Mouse (Mus musculus) frontal cortex, postnatal 25 days (tissue): Measurements from ENCODE around the gene Rnaseh2a.

Experiments
- DNase-seq, 2 experiments: peaks; one replicate each; pipeline ENCODE4 v3.0.0; 2022; ENCODE audit warnings: low spot score in 2 of 2

Rnaseh2a gene

DNA sequence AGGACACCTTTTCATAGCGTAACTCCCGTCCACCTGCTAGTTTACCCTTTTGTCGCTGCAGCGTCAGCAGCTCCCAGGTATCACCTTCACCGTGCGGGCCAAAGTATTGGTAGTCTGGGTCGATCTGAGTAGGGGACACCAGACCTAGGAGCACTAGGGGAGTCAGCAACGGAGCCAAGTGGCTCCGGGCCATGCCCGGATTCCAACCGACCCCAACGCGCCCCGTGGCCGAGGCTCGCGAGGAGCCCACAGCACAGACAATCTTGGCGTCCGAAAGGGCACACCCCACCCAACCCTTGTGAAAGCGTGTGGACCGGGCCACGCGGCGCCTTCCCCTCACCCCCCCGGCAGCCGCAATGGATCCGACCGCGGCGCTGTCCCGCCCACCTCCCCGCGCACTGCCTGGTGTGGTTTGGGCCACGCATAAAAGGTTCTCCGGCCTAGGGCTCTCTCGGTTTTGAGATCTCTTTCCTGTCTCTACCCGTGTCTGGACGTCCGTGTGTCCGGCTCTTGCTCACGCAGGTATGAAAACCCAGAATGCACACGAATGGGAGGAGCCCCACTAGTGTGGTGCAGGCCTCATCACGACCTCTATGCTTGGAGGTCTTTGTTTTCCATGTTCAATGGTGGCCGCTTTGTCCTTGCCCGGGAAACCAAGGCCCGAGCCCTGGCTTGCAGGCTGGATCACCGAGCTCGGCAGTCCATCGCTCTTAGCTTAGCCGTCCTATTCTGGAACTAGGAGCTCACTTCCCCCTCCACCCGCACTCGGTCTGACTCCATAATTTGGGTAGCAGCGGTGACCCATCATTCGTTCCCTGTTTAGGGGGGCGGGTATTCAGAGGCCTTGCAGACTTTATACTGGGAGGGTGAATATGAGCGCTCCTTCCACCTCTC lies at the start of gene Rnaseh2a, which contains the start of the genes Gm49661 and Prdx2:
Gene Rnaseh2a, minus strand, starts transcription at position 527 of the 894 bp plus-strand sequence.
Gene Gm49661, minus strand, starts transcription at position 193 of the 894 bp plus-strand sequence.
Gene Prdx2, plus strand, starts transcription at position 347 of the 894 bp plus-strand sequence.
- peak in 1 of 2 experiments; percentile 55 for DNase-seq

DNA sequence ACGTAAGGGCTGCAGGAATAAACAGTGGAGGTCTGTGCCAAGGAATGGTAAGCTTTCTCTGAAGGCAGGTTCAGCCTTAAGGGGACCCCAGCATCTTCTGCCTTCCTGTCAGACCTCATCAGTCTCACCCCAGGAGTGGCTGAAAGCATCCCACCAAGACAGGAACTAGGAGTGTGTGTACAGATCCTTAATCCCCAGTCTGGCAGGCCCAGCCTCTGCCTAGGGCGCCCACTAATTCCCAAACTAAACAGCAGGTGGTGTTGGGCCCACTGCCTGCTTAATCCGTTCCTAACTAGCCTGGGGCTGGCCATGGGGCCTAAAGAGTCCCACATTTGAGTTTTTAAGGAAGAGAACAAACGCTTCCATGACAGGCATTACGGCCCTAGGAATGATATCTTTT lies 47.6 kb upstream of the Rnaseh2a start:
- DNase-seq: no peak

DNA sequence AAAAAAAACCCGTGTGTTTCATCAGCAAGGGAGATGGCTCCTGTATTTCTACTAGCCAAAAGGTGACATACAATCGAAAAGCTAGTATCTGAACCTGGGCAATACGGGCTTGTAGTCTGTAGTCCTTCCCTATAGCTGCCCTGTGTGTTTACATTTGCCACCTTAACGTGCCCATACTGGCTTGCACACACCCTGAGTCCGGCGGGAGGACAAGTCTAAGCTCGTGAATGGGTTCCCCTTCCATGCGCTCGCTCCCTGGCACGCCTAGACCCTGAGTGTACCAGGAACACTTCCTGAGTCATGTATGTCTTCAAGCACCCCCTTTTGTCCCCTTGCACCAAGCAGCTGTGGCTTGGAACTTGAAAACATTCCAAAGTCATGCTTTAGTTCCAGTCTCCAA lies 47.2 kb upstream of the Rnaseh2a start:
- no peak for DNase-seq

DNA sequence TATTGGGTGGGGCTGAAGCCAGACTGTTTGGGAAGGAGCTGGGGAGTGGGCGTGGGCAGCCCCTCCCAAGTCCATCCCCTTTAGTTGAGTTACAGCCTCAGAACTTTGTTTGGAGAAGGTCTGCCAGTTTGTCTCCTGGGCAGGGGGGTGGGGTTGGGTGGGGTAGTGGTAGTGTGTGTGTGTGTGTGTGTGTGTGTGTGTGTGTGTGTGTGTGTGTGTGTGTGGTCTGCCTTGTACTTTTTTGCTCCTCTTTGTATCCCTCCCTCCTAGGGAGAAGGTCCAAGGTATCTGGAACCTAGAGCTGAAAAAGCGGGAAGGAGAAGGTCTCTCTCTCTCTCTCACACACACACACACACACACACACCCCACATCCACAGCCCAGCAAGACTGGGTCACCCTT lies 44.9 kb upstream of the Rnaseh2a start, which contains the start of gene Best2:
Gene Best2, minus strand, starts transcription at position 101 of the 400 bp plus-strand sequence.
- no peak for DNase-seq

DNA sequence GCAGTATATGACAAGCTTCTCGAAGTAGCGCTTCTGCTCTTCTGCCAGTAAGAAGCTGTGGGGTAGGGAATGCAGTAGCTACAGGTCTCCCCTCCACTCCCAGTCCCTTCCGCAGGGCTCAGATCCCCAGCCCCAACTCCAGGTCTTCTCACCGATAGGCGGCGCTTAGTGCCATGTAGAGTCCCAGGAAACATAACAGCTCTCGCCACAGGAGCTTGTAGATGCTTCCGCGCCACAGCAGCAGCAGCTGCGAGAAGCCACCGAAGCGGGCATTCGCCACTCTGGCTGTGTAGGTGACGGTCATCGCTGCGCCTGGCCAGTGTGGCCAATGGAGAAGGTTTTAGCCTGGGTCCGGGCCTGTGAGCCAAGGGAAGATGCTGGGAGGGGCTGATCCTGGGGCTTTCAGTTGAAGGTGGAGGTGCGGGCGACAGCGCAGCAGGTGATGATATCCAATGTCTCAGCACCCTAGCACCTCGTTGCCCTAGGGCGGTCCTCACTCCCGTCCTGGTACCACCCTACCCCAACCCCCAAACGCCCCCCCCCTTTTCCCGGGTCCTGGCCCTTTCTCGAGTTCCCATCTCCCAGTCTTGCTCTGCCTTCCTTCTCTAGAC lies 43.8 kb upstream of the Rnaseh2a start:
- peak in 1 of 2 experiments; percentile 57 for DNase-seq

DNA sequence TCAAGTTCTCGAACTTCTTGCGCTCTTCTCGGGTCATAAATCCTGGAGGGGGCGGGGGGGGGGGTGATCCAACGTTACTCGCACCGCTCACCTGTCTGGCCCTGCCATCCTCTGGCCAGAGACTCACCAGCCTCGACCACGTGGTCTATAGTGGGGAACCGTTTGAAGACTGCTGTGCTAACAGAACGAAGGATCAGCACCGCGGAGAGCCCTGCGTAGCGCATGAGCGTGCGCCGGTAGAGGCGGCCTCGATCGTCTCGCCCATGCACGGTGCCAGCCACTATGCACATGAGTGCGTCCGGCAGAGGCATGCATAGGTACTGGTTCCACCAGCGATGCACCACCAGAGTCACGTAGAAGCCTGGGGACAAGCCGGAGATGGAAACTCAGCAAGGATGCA lies 41.7 kb upstream of the Rnaseh2a start:
- no peak for DNase-seq

DNA sequence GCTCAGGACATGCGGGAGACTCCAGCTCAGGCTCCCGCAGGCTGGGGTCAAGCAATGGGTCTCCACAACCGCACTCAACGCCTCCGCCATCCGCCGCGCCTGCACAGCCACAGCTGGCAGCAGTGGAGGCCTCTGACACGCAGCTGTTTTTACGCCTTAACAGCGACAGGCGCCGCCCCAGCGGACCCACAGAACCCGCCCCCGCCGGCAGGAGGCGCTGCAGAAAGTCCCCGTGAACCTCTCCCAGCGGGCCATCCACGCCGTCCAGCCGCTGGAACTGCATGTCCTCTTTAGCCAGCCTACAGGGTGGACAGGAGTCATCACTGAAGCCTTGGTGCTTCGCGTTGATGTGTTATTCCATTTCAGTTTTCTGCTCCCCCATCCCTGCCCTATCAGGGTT lies 38.1 kb upstream of the Rnaseh2a start:
- DNase-seq: no peak

DNA sequence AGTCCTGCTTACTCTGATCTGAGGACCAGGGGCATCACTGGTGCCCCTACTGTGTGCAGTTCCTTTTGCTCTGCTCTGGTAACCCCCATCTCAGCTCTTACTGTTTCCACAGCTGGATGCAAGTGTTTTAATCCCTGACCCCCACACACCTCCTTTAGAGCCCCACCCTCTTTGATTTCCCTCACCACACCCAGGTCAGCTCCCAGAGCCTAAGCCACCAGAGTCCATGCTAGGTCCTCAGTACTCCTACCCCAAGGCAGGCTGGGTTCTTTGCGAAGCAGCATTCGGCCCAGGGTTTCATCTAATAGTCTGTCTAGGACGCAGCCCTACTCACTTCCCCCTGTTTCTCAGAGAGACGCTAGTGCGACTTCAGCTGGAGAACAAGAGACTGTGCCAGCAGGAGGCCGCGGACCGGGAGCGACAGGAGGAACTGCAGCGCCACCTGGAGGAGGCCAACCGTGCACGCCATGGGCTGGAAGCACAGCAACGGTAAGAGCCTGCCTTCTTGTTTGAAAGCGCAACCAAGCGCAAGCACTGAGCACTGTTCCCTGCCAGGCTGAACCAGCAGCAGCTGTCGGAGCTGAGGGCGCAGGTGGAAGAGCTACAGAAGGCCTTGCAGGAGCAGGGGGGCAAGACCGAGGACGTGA lies 28.2 kb upstream of the Rnaseh2a start:
- peak; percentile 85 to 89 for DNase-seq

DNA sequence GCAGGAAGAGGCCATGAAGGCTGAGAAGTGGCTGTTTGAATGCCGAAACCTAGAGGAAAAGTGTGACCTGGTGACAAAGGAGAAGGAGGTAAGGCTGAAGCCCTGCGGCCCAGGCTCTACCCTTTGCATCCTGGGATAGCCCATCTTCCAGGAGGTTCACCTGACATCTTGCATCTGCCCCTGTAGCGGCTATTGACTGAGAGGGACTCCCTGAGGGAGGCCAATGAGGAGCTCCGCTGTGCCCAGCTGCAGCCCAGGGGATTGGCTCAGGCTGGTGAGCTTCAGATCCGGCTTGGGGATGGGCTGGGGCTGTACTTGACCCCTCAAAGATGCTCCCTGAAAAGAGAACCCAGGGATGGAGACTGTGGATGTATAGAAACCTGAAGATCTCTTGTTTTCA lies 27.4 kb upstream of the Rnaseh2a start:
- DNase-seq: no peak

DNA sequence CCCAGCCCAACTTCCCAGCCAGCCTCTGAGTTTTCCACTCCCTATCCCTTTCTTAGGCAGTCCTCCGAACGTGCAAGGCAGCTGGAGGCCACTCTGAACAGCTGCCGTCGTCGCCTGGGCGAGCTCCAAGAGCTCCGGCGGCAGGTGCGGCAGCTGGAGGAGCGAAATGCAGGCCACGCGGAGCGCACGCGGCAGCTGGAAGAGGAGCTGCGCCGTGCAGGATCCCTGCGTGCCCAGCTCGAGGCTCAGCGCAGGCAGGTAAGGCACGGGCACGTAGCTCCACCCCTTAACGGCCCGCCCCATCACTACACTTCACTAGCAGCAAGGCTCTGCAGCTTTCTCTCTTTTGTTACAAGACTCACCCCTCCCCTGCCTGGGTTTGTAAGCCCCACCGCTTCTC lies 26.1 kb upstream of the Rnaseh2a start:
- DNase-seq: no peak

DNA sequence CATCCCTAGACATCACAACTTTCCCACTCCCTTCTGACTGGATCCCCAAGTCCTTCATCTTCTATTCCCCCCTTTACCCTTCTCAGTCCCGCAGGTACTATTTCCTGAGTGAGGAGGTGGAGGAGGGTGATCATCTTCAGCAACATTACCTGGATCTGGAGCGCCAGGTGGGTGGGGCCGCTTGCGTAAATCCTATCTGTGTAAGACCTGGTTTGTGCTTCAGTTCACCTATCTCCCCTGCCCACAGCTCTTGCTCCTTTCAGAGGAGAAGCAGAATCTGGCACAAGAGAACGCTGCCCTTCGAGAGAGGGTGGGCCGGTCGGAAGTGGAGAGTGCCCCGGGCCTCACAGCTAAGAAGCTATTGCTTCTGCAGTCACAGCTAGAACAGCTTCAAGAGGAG lies 24.8 kb upstream of the Rnaseh2a start:
- DNase-seq: no peak

DNA sequence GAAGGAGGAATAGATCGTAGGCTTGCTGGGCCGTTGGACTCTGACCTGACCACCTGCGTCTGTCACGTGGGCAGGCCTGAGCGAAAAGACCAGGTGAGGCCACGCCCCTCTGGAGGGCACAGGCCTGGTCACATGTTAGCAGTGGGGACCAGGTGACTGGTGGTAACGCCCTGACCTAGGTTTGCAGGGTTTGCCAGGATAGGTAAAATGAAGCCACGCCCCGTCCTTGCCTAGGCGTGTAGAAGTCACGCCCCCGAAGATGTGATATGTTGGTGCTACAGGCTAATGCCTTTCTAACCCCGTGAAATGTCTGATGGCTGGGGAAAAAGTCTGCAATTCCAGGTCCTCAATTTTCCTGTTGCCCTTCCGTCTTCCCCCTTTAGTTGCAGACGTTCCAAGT lies 21.3 kb upstream of the Rnaseh2a start:
- no peak for DNase-seq

DNA sequence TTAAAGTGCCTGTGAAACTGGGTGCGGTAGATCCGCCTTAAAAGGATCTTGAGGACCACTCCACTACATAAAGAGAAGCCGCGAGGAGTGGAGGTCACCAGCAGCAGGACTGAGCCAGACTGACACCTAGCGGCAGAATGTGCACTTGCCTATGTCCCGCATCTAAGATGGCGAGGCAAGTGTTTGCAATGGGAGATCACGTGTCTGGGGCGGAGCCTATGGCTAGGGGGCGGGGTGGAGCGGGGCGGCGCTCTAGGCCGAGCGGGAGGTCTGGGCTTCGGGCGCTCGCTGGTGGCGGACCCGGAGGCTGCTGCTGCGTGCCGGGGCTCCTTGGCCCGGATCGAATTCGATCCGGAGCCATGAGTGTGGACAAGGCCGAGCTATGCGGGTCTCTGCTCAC lies 20.8 kb upstream of the Rnaseh2a start, which contains the start of gene Hook2:
Gene Hook2, plus strand, starts transcription at position 255 of the 400 bp plus-strand sequence.
- peak; percentile 94 to 96 for DNase-seq

DNA sequence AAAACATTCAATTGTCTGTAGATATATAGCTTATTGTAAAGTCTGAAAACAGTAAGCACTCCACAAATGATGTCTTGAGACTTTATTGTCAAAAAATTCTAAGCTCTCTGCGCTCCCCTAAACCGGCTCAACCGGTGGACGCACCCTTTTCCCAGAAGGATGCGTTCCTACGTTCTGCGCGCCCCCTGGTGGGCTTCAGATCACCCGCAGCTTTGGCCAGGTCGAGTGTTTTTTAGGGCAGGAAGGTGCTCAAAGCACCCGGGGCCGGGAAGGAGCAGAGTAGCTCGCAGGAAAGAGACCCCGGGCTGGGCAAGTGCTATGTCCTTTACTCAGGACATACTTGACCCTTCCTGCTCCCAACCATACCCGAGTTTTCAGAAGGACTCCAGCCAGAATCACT lies 20.2 kb upstream of the Rnaseh2a start:
- peak; percentile 87 for DNase-seq

DNA sequence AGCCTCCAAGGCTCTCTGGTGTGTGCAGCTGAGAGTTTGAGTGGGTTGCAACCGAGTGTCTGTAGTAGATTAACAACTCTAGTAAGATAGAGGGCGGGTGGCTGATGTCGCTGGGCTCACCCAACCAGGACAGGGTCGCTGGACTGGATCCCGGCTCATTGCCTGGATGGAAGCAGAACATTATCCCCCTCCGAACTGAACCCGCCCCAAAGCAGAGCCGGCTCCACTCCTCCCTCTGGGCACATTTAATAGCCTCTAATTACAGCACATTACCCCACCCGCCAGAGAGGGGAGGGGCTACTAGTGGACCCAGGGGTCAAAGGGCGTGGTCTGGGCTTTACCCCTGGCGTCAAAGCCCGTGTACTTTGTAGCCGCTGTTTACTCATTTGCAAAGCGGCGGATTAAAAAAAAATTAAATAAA lies 19.8 kb upstream of the Rnaseh2a start:
- DNase-seq: no peak

DNA sequence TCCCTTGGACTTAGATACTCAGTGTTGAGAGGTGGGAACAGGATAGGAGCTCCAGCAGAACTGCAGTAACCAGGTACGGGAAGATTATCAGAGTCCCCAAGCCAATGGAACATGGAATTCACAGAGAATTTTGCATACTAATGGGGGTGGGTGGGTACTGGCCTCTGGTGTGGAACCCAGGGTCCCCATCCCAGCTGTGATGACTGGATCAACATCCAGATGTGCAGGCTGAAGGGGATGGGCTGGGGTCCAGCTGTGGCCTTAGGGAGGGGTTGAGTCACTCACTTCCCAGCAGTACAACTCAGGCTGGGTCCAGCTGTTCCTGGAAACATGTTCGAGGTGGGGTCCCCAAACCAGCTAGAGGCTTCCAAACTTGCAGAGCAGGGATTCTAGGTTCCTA lies 18.3 kb upstream of the Rnaseh2a start:
- DNase-seq: no peak

DNA sequence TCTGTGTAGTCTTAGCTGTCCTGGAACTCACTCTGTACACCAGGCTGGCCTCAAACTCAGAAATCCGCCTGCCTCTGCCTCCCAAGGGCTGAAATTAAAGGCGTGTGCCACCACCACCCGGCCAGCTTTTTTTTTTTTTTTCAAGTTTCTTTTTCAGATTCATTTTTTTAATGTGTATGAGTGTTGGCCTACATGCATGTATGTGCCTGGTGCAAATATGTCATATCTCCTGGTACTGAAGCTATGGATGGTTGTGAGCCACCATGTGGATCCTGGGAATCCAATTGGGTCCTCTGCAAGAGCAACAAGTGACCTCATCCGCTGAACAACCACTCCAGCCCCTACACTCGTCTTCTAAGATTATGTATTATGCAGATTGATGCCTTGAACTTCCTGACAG lies 17.8 kb upstream of the Rnaseh2a start:
- DNase-seq: no peak

DNA sequence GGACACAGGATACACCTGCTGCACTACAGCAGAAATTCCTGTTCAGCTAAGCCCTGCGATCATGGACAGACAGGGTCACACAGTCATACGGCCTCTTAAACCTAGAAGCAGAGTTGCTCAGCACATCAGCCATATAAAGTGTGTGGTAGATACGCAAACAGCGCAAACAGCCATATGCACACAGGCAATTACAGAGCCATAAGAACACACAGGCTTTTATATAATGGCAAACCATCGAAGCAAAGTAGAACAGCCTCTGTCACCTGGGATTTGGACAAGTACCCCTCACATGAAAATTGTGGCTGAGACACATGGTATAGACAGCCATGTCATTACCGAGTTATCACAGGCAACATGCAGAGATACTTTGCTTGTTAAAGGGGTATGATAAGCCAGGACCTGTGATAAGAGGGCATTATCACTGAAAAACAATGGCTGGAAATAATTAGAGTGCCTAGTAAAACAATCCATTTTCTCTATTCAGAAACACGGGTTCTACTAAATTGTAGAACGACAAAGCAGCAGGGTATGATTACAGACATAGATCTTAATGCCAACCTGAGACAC lies 16.9 kb upstream of the Rnaseh2a start:
- no peak for DNase-seq

DNA sequence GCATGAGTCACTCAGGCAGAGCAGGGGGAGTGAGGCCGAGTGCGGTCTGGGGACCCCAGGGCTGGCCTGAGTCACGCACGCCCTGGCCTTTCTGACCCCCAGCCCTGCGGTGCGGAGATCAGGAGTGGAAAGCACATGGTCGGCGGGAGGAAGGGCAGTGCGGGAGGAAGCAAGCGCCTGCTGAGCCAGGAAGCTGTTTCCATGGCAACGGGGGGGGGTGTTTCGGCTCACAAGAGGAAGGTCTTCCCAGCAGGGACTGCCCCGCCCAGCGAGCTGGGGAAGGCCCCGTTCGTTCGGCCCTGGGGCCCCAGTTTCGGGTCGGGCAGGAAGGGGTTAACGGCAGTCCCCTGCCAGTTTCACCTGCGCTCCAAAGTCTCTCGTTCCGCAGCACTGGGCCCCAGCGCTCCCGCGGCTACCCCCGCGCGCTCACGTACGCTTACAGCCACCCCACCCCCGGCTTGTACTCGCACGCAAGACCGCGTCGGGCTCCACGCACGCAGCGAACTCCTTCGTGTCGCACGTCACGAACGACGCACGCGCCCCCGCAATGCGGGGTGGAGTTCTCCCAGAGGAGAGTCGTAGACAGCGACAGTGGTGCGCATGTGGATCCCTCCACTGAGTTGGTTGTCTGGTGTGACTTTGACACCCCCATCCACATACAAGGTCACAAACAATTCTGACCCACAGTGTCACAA lies 16.3 kb upstream of the Rnaseh2a start:
- peak; percentile 82 to 85 for DNase-seq

DNA sequence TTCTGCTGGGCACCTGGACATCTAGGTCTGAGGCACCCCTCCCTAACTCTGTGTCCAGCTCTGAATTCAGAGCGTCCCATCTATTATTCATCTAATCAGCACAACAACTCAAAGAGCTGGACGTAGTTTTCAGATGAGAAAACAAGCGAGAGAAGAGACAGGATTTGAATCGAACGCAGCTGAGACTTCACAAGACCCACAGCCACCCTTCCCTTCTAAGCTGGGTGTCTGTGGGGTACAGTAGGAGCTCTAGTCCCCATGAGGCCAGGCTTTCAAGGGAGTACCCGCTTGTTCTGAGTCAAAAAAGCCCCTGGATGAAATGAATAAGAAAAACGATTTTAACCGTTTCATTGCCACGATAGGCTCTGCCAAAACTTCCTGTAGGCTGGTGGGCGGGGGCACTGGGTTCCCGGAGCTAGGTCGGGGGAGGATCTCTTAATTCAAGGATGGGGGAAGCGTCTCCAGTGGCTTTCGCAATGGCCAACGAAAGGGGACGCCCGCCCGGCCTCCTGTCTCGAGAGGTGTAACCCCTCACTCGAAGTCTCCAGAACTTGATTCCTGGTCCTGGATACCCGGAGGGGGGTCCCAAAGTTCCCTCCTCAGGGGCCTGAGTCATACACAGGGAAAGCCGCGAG lies 15.6 kb upstream of the Rnaseh2a start:
- no peak for DNase-seq
